Mouse (Mus musculus): Measurements from ENCODE around the gene Dcaf8. TPM values are rescaled to one million over a fixed set of nuclear protein-coding genes. Genes with fewer than 3 reads are reported as not detected.

Dcaf8 gene
- polyA plus RNA-seq, 1 experiment from 2014 or later: 85.4 TPM

GRCm38 (mm10) chr1:172134072-172134471, 13.8 kb upstream of the Dcaf8 start:
- H3K9me3 ChIP-seq (replicated peaks; ENCODE audit: control insufficient read depth, low read length): no peaks in the 10 kb centered on the region
- 84% methylated on average over 4 of the region's 4 CpGs for WGBS (ENCODE audit: insufficient replicate concordance)
- H3K27ac ChIP-seq (ENCODE audit: low read depth, low read length): no peak overlapping the region
- no peak overlapping the region for H3K9ac ChIP-seq (ENCODE audit: low read depth, low read length)
- ATAC-seq (replicated peaks; ENCODE audit: insufficient number of reproducible peaks, low FRiP score, low TSS enrichment): no peak
- no peaks in the 10 kb centered on the region for H3K27me3 ChIP-seq (ENCODE audit: control insufficient read depth, insufficient read depth, low read length)
- no peaks in the 10 kb centered on the region for H3K4me1 ChIP-seq (ENCODE audit: control insufficient read depth, insufficient read depth, low read length)
- H3K36me3 ChIP-seq (ENCODE audit: control insufficient read depth, insufficient read depth, low read length): peaks cover 44% of the 10 kb centered on the region
- H3K4me3 ChIP-seq (ENCODE audit: low read depth, low read length): no peak overlapping the region
- H3K4me2 ChIP-seq: no peak overlapping the region

DNA sequence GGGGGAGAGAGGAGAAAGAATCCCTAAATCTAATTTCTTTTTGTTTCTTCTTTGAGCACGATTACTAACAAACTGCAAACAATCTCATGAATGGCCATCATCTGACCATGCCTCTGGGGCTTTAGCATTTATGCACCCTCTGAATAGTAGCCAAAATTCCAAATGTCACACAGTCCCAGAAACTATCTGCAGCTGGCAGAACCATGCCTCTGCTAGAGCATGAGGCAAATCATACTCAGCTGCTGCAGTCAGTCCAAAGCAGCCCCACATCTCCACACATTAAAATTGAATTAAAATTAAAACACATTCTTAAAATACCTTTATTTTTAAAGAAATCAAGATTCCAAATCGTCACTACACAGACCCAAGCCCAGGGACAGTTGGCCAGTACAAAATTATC, 7.7 kb upstream of the Dcaf8 start:
- Histone ChIP-seq H3K27ac (ENCODE audit: low read depth, low read length) (no peak overlapping the region), H3K9ac (ENCODE audit: low read depth, low read length) (no peak overlapping the region), H3K4me3 (ENCODE audit: low read depth, low read length) (no peak overlapping the region), H3K36me3 (ENCODE audit: control insufficient read depth, insufficient read depth, low read length) (peaks cover 4% of the 10 kb centered on the region), H3K9me3 (replicated peaks; ENCODE audit: control insufficient read depth, low read length) (no peaks in the 10 kb centered on the region), H3K27me3 (ENCODE audit: control insufficient read depth, insufficient read depth, low read length) (no peaks in the 10 kb centered on the region), H3K4me1 (ENCODE audit: control insufficient read depth, insufficient read depth, low read length) (no peaks in the 10 kb centered on the region), H3K4me2 (no peak overlapping the region)
- WGBS (ENCODE audit: insufficient replicate concordance): 73% methylated on average over 2 of the region's 2 CpGs
- ATAC-seq (replicated peaks; ENCODE audit: insufficient number of reproducible peaks, low FRiP score, low TSS enrichment): no peak

- Histone ChIP-seq H3K27ac (ENCODE audit: low read depth, low read length) (no peak overlapping the region), H3K4me3 (ENCODE audit: low read depth, low read length) (no peak overlapping the region), H3K9me3 (replicated peaks; ENCODE audit: control insufficient read depth, low read length) (no peaks in the 10 kb centered on the region), H3K9ac (ENCODE audit: low read depth, low read length) (no peak overlapping the region), H3K27me3 (ENCODE audit: control insufficient read depth, insufficient read depth, low read length) (no peaks in the 10 kb centered on the region), H3K4me1 (ENCODE audit: control insufficient read depth, insufficient read depth, low read length) (no peaks in the 10 kb centered on the region), H3K36me3 (ENCODE audit: control insufficient read depth, insufficient read depth, low read length) (peaks cover under 1% of the 10 kb centered on the region), H3K4me2 (no peak overlapping the region)
- 91% methylated on average over 1 of the region's 1 CpGs for WGBS (ENCODE audit: insufficient replicate concordance)
- no peak for ATAC-seq (replicated peaks; ENCODE audit: insufficient number of reproducible peaks, low FRiP score, low TSS enrichment)
These were observed 7.1 kb upstream of the Dcaf8 start for GRCm38 (mm10) chr1:172140825-172141224.

DNA sequence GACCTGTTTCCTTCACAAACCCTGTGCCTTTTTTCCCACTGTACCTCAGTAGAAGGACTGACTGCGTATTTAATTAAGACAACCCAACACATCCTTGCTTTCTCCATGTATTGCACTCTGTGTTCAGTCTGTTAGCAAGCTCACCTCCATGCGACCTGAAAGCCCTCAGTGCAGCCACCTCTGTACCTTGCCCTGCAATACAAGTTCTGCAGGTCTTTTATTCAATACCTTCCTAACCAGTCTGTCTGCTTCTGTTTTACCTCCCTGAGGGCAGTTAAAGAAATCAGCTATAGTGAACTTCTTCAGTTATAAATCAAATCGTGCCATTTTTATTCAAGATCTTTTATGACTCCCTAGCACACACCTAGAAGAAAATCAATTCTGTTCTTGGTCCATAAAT, 6.4 kb upstream of the Dcaf8 start:
- WGBS (ENCODE audit: insufficient replicate concordance): 75% methylated on average over 3 of the region's 3 CpGs

GRCm38 (mm10) chr1:172143570-172143969, 4.3 kb upstream of the Dcaf8 start:
- WGBS (ENCODE audit: insufficient replicate concordance): 32% methylated on average over 1 of the region's 1 CpGs
- Histone ChIP-seq H3K9ac (ENCODE audit: low read depth, low read length) (no peak overlapping the region), H3K9me3 (replicated peaks; ENCODE audit: control insufficient read depth, low read length) (no peaks in the 10 kb centered on the region), H3K4me1 (ENCODE audit: control insufficient read depth, insufficient read depth, low read length) (0 out of 2 replicates have a peak, but pooled peaks cover 4% of the 10 kb centered on the region), H3K36me3 (ENCODE audit: control insufficient read depth, insufficient read depth, low read length) (no peaks in the 10 kb centered on the region), H3K27me3 (ENCODE audit: control insufficient read depth, insufficient read depth, low read length) (no peaks in the 10 kb centered on the region), H3K4me3 (ENCODE audit: low read depth, low read length) (no peak overlapping the region), H3K4me2 (no peak overlapping the region), H3K27ac (ENCODE audit: low read depth, low read length) (no peak overlapping the region)
- no peak for ATAC-seq (replicated peaks; ENCODE audit: insufficient number of reproducible peaks, low FRiP score, low TSS enrichment)

More for the DNA sequence above, 6.4 kb upstream of the Dcaf8 start:
- Histone ChIP-seq H3K4me1 (ENCODE audit: control insufficient read depth, insufficient read depth, low read length) (no peaks in the 10 kb centered on the region), H3K36me3 (ENCODE audit: control insufficient read depth, insufficient read depth, low read length) (no peaks in the 10 kb centered on the region), H3K9me3 (replicated peaks; ENCODE audit: control insufficient read depth, low read length) (no peaks in the 10 kb centered on the region), H3K4me3 (ENCODE audit: low read depth, low read length) (no peak overlapping the region), H3K27me3 (ENCODE audit: control insufficient read depth, insufficient read depth, low read length) (no peaks in the 10 kb centered on the region), H3K4me2 (no peak overlapping the region), H3K27ac (ENCODE audit: low read depth, low read length) (no peak overlapping the region), H3K9ac (ENCODE audit: low read depth, low read length) (no peak overlapping the region)
- no peak for ATAC-seq (replicated peaks; ENCODE audit: insufficient number of reproducible peaks, low FRiP score, low TSS enrichment)

GRCm38 (mm10) chr1:172148279-172148954, 533 bp downstream of the Dcaf8 start:
- 1% methylated on average over 36 of the region's 40 CpGs for WGBS (ENCODE audit: insufficient replicate concordance)
- peak overlapping the region; percentile 82 for H3K4me2 ChIP-seq
- peak overlapping the region; percentile 93 for H3K4me3 ChIP-seq (ENCODE audit: low read depth, low read length)

GRCm38 (mm10) chr1:172148955-172149815, 1.3 kb downstream of the Dcaf8 start:
- 0 out of 2 replicates have a peak, but pooled peaks cover 4% of the 10 kb centered on the region for H3K4me1 ChIP-seq (ENCODE audit: control insufficient read depth, insufficient read depth, low read length)
- H3K27ac ChIP-seq (ENCODE audit: low read depth, low read length): peak overlapping the region; percentile 97
- H3K4me3 ChIP-seq (ENCODE audit: low read depth, low read length): peak overlapping the region; percentile 93
- H3K4me2 ChIP-seq: peak overlapping the region; percentile 82
- 17% methylated on average over 19 of the region's 19 CpGs for WGBS (ENCODE audit: insufficient replicate concordance)
- ATAC-seq (replicated peaks; ENCODE audit: insufficient number of reproducible peaks, low FRiP score, low TSS enrichment): no peak
- peaks cover 22% of the 10 kb centered on the region for H3K36me3 ChIP-seq (ENCODE audit: control insufficient read depth, insufficient read depth, low read length)
- no peaks in the 10 kb centered on the region for H3K9me3 ChIP-seq (replicated peaks; ENCODE audit: control insufficient read depth, low read length)
- H3K9ac ChIP-seq (ENCODE audit: low read depth, low read length): peak overlapping the region; percentile 100
- no peaks in the 10 kb centered on the region for H3K27me3 ChIP-seq (ENCODE audit: control insufficient read depth, insufficient read depth, low read length)

More at GRCm38 (mm10) chr1:172148279-172148954, 533 bp downstream of the Dcaf8 start:
- no peaks in the 10 kb centered on the region for H3K27me3 ChIP-seq (ENCODE audit: control insufficient read depth, insufficient read depth, low read length)
- no peaks in the 10 kb centered on the region for H3K9me3 ChIP-seq (replicated peaks; ENCODE audit: control insufficient read depth, low read length)
- peak overlapping the region; percentile 100 for H3K9ac ChIP-seq (ENCODE audit: low read depth, low read length)
- peak overlapping the region; percentile 97 for H3K27ac ChIP-seq (ENCODE audit: low read depth, low read length)
- peak; percentile 43 for ATAC-seq (replicated peaks; ENCODE audit: insufficient number of reproducible peaks, low FRiP score, low TSS enrichment)
- H3K4me1 ChIP-seq (ENCODE audit: control insufficient read depth, insufficient read depth, low read length): 0 out of 2 replicates have a peak, but pooled peaks cover 4% of the 10 kb centered on the region
- peaks cover 18% of the 10 kb centered on the region for H3K36me3 ChIP-seq (ENCODE audit: control insufficient read depth, insufficient read depth, low read length)

GRCm38 (mm10) chr1:172154536-172154935, 6.7 kb downstream of the Dcaf8 start:
- H3K36me3 ChIP-seq (ENCODE audit: control insufficient read depth, insufficient read depth, low read length): peaks cover 29% of the 10 kb centered on the region
- H3K9ac ChIP-seq (ENCODE audit: low read depth, low read length): no peak overlapping the region
- 90% methylated on average over 3 of the region's 3 CpGs for WGBS (ENCODE audit: insufficient replicate concordance)
- ATAC-seq (replicated peaks; ENCODE audit: insufficient number of reproducible peaks, low FRiP score, low TSS enrichment): no peak
- H3K27me3 ChIP-seq (ENCODE audit: control insufficient read depth, insufficient read depth, low read length): no peaks in the 10 kb centered on the region
- H3K4me3 ChIP-seq (ENCODE audit: low read depth, low read length): no peak overlapping the region
- no peak overlapping the region for H3K27ac ChIP-seq (ENCODE audit: low read depth, low read length)
- H3K4me2 ChIP-seq: no peak overlapping the region
- H3K4me1 ChIP-seq (ENCODE audit: control insufficient read depth, insufficient read depth, low read length): 0 out of 2 replicates have a peak, but pooled peaks cover under 1% of the 10 kb centered on the region
- no peaks in the 10 kb centered on the region for H3K9me3 ChIP-seq (replicated peaks; ENCODE audit: control insufficient read depth, low read length)
